Mouse (Mus musculus): ENCODE results near the gene Rhbdf2. TPM values are rescaled to one million over a fixed set of nuclear protein-coding genes. Genes with fewer than 3 reads are reported as not detected.

Rhbdf2 gene
- total RNA-seq, 2 experiments from 2014 or later: 15.1 to 15.3 TPM

GRCm38 (mm10) chr11:116599230-116599629 lies 27.6 kb downstream of the Rhbdf2 start:
- no peak for DNase-seq
- intact Hi-C loops (cut with DNase I): no loop called here

DNA sequence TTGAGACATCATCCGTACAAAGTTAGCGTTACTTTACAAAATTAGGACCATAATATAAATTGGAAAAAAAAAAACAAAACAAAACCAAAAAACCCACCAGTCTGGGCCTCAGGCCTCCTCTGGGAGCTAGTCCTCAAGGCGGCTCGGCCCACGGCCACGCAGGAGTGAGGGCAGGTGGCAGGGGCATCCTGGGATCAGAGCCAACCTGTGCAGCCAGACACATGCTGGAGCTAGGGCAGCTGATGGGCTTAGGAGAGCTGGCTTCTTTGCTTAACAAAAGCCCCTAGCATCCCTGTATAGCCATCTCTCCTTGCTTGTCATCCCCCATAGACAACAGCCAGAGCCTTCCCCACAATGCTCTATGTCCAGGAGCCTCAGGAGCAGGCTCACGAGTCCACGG lies 28.6 kb downstream of the Rhbdf2 start:
- intact Hi-C loops (cut with DNase I): no loop called here
- no peak for DNase-seq

DNA sequence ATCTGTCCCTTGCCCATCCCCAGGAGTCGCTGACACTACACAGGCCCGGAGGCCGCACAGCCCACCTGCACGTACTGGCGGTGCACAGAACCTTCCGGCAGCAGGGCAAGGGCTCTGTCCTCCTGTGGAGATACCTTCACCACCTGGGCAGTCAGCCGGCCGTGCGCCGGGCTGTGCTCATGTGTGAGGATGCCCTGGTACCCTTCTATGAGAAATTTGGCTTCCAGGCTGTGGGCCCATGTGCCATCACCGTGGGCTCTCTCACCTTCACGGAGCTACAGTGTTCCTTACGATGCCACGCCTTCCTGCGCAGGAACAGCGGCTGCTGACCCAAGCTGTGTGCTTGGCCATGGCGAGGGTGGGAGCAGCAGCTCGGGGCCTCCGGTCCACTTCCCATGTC lies 30.1 kb downstream of the Rhbdf2 start:
- DNase-seq: no peak
- intact Hi-C loops (cut with DNase I): no loop called here

DNA sequence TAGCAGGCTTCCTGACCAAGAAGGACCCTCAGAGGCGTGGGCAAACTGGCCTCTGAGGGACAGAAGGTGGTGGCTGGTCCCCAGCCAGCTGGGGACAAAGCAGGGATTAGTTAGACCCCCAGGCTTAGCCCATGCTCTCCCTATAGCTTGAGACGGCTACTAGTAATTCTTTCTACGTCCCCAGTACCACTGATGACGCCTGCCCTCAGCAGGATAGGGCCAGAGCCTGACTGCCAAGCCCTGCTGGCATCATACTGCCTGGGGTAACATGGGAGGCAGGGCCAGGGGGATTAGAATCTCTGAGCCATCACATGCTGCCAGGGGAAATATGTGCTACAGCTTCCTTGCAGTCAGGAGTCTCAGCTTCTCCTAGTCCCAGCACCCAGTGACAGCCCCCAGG lies 33.5 kb downstream of the Rhbdf2 start:
- intact Hi-C loops (cut with DNase I): no loop called here

DNA sequence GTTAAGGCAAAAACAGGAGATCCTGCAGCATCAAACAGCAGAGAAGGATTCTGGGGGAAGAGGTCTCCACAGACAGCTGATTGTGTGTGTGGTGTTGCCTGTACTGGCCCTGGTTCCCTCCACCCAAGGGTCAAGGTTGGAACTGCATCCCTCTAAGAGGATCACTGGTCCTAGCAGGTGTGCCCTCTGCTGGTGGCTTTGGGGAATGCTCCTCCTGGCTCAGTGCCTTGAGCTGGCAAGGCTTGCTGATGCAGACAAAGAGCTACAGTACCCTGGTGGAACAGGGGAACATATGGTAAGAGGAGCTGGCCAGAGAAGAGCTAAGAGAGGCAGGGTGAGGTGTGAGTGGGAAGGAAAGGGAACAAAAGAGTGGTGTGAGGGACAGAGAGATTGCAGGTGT lies 34.4 kb downstream of the Rhbdf2 start:
- intact Hi-C loops (cut with DNase I): no loop called here
- peak; percentile 93 to 99 for DNase-seq

More for the DNA sequence above, 33.5 kb downstream of the Rhbdf2 start:
- DNase-seq: no peak

DNA sequence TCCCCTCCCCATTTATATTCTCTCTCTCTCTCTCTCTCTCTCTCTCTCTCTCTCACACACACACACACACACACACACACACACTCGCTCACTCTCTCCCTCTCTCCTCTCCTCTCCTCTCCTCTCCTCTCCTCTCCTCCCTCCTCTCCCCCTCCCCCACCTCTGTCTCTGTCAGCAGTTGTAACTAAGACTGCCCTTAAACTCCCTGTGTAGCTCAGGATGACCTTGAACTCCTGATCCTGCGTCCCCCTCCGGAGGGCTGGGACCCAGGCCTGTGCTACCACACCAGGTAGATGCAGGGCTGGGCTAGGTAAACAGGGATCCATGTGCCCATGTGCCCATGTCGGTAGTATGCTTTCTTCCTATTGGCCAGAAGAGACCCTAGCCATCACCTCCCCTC lies 35.2 kb downstream of the Rhbdf2 start:
- no peak for DNase-seq
- intact Hi-C loops (cut with DNase I): no loop called here

- no peak for DNase-seq
- intact Hi-C loops (cut with DNase I): no loop called here
These were observed 37.2 kb downstream of the Rhbdf2 start for GRCm38 (mm10) chr11:116589574-116589973.

DNA sequence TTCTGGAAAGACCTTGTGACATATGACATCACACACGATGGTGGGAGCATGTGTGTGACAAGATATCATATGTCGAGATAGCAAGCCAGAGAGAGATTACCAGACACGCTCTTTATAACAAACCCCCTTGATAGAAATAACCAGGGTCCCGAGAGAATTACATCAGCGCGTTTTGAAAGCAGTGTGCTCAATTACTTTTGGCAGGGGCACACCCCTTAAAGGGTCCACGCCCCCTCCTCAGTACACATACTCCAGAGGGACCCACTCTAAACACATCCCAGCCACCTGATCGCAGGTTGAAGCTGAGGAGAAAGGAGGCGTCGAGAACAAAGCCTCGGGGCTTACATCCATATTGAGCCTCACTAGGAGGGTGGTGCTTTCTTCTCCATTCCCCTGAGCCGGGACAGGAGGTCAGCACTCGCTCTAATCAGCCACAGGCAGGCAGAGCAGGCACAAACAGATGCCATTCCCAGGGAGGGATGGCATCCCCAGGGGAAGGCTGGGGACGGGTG lies 37.7 kb downstream of the Rhbdf2 start:
- DNase-seq: no peak
- intact Hi-C loops (cut with DNase I): no loop called here

GRCm38 (mm10) chr11:116586801-116587631 lies 39.8 kb downstream of the Rhbdf2 start:
- intact Hi-C loops (cut with DNase I): loop anchor here (1.0 kb wide), 1 partner anchor 41 kb away; no protein-coding TSS in a partner anchor

DNA sequence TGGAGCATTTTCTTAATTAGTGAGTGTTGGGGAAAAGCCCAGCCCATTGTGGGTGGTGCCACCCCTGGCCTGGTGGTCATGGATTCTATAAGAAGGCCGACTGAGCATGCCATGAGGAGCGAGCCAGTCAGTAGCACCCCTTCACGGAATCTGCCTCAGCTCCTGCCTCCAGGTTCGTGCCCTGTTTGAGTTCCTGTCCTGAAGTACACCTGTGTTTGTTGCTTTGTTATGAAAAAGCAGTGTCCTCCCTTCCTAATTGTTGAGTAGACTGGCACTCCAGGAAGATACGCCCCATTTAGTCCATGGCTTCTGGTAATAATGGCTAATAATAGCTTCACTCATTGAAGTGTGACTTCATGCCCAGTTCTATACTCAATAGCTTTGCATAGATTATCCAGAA lies 40.5 kb downstream of the Rhbdf2 start, which contains the start of gene Aanat:
TSS of gene Aanat (plus strand) at position 123 of the 400 bp plus-strand sequence.
- intact Hi-C loops (cut with DNase I): loop anchor here (1.0 kb wide), 1 partner anchor 42 kb away; no protein-coding TSS in a partner anchor
- no peak for DNase-seq

More at GRCm38 (mm10) chr11:116586801-116587631, 39.8 kb downstream of the Rhbdf2 start:
- peak; percentile 81 to 84 for DNase-seq

- intact Hi-C loops (cut with DNase I): loop anchor here (1.0 kb wide), 1 partner anchor 43 kb away; no protein-coding TSS in a partner anchor
- DNase-seq: no peak
These were observed 41.1 kb downstream of the Rhbdf2 start for GRCm38 (mm10) chr11:116585682-116586081.

GRCm38 (mm10) chr11:116581376-116581814 lies 45.4 kb downstream of the Rhbdf2 start, which contains the start of gene Ube2o:
Ube2o (minus strand) TSS chr11:116581447.
- intact Hi-C loops (cut with DNase I): no loop called here
- DNase-seq: peak; percentile 92

DNA sequence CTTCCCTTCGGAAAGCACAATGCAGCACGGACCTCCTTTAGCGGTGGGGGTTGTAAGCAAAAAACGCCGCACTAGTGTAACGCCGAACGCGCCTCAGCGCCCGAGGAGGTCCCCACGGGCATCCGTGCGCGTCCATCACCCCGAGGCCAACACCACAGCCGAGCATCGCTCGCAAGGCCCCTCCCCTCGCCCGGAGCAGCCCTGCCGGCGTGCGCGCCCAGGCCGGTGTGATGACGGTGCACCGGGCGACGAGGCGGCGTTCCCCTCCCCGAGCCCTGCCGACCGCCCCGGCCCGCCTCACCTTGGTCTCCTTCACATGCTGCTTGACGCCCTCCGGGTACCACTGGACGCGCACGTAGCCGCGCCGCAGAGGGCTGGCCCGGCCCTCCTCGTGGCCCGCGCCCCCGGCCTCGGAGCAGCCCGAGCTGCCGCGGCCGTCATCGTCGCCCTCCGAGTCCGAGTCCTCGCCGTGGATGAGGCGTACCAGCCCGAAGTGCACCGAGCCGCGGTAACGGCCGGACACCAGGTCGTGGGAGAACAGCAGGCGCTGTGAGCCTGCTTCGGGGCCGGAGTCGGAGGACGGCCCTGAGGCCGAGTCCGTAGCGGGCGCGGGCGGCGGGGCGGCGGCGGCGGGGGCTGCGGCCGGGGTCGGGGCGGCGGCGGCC lies 46.0 kb downstream of the Rhbdf2 start:
- intact Hi-C loops (cut with DNase I): no loop called here
- DNase-seq: peak; percentile 55 to 60

DNA sequence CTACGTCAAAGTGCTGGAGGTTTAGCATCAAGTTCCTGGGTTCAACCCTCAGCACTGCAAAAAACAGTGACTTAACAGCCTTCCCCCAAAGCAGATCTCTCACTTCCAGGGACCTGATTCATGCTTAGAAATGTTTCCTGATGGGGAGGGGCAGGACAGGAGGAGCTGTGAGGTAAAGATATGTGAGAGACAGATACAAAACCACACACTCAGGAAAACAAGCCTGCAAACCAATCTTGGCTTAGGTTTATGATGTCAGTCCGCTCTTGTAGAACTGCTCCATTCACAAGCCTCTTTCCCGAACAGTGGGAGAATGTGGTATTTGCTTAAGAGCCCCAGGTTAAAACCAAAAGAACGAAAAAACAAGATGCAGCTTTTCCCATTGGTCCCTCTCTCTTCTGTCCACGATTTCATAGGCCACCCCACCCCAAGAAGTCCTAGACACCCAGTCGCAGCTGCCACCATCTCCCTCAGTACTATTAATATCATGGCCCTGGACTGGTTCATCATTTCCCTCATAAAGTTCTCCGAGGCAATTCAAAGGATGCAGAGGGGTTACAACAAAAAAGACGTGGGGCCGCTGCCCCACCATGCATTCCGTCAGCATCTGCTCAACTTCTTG lies 46.7 kb downstream of the Rhbdf2 start:
- intact Hi-C loops (cut with DNase I): no loop called here
- no peak for DNase-seq

- no peak for DNase-seq
- intact Hi-C loops (cut with DNase I): no loop called here
These were observed 47.5 kb downstream of the Rhbdf2 start for GRCm38 (mm10) chr11:116579280-116579679.

DNA sequence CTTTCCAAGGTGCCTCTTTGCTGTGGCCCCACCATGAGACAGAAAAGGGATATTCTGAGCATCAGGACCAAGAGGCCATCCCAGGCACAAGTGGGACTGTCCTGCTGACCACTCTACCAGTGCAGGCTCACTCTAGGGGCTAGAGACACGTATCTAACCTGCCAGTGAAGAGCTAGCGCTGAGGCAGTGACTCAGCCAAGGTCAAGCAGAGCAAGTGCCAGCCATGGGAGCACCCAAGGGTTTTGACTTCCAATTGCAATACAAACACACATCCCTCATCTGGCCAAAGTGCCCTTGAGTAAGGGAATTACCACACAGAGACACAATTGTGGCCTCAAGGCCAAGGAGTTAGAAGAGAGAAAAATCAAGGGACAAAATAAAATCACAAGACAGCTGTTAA lies 51.4 kb downstream of the Rhbdf2 start:
- DNase-seq: no peak
- intact Hi-C loops (cut with DNase I): no loop called here

GRCm38 (mm10) chr11:116574982-116575381 lies 51.8 kb downstream of the Rhbdf2 start:
- no peak for DNase-seq
- intact Hi-C loops (cut with DNase I): no loop called here

GRCm38 (mm10) chr11:116574486-116574885 lies 52.3 kb downstream of the Rhbdf2 start:
- DNase-seq: no peak
- intact Hi-C loops (cut with DNase I): no loop called here

DNA sequence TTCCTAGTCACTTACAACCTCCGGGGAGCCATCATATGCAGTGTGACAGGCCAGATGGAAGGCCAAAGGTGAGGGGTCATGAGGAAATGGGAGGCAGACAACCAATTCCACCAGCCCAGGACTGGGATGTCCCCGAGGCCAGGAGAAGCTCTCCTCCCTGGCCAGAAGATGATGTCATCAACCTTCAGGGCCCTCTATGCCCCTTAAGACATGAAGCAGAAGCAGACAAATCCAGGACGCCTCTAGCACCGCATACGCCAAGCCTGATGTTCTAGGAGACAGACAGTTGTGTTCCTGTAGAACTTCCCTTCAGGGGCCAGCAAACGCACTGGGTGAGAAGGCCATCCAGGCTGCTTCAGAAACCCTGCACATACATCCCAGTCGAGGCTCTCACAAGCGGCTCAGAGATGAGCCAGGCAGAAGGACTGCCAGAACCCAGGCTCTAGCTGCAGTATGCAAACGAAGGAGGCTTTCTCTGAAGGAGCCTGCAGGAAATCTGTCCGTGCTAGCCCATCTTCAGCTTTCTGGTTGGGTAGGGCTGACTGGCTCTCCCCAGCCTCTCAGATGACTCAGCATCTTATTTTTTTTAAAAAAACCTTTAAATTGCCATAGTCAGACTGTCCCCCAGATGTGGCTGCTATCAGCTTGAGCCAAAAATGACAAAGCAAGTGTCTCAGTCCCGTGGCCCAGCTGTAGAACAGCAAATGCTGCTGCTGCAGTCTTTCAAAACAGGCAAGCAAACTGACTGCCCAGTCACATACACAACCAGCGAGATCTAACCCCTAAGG lies 53.9 kb downstream of the Rhbdf2 start:
- intact Hi-C loops (cut with DNase I): no loop called here
- DNase-seq: peak; percentile 19 to 35

All from heart, postnatal 14 days (tissue).